Mouse (Mus musculus) limb, embryonic 12.5 days (tissue): ENCODE measurements at regions not wholly inside any gene's neighbourhood (a gene's known extent, or its start where the extent isn't known, plus 50 kb on each side); places are given as distances from the start of the nearest gene placed in this dataset.

Experiments used
- ATAC-seq: fragments of 200-750 bp; cut with Nextera tagmentation; 2 replicates; pipeline ENCODE4 v1.8.0; 2017; ENCODE audit warnings: low read depth, moderate TSS enrichment; ENCODE audit not compliant: insufficient number of reproducible peaks, insufficient read depth, low FRiP score, low TSS enrichment
- H3K27ac ChIP-seq: fragments of 300-500 bp; sonication (generic); 2 replicates; pipeline ENCODE4 v1.5.1; 2016; ENCODE audit warnings: mild to moderate bottlenecking, moderate library complexity
- H3K27me3 ChIP-seq: fragments of 300-500 bp; sonication (generic); 2 replicates; pipeline ENCODE4 v1.6.1; 2016; ENCODE audit warnings: mild to moderate bottlenecking, moderate library complexity
- H3K36me3 ChIP-seq: fragments of 300-500 bp; sonication (generic); 2 replicates; pipeline ENCODE4 v1.6.1; 2016; ENCODE audit warnings: mild to moderate bottlenecking, moderate library complexity
- H3K4me1 ChIP-seq: fragments of 300-500 bp; sonication (generic); replicated peaks from 2 replicates; pipeline ENCODE4 v1.6.1; 2016
- H3K4me2 ChIP-seq: fragments of 300-500 bp; sonication (generic); 2 replicates; pipeline ENCODE4 v1.6.1; 2016; ENCODE audit warnings: mild to moderate bottlenecking, moderate library complexity
- H3K4me3 ChIP-seq: fragments of 300-500 bp; sonication (generic); replicated peaks from 2 replicates; pipeline ENCODE4 v1.5.1; 2016; ENCODE audit warnings: mild to moderate bottlenecking
- H3K9ac ChIP-seq: fragments of 300-500 bp; sonication (generic); replicated peaks from 2 replicates; pipeline ENCODE4 v1.6.1; 2016; ENCODE audit warnings: mild to moderate bottlenecking, moderate library complexity
- H3K9me3 ChIP-seq: fragments of 300-500 bp; sonication (generic); 2 replicates; pipeline ENCODE4 v1.6.1; 2016; ENCODE audit warnings: mild to moderate bottlenecking, moderate library complexity
- WGBS: fragments of 180-500 bp; shearing (Covaris S2); methylation state at CpG from one replicate; pipeline ENCODE4 v1.1.7; 2016; 5-methylcytosine and 5-hydroxymethylcytosine counted together

DNA sequence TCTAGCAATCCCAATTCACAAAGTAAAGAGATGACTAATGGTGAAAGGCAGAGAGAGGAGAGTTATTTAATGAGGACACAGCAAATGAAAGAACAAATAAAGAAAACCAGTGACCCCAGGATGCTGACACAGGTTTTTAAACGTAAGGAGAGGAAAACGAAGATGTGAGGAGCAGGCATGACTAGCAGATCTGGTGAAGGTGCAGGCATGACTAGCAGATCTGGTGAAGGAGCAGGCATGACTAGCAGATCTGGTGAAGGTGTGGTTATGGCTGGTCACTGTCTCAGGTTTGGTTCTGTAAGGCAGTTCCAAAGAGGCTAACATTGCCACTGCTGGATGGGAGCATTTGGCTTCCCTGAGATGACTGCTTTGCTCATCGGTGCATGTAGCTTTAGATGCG is 57.0 kb downstream of the Mbl2 start:
- no peaks in the 10 kb centered on the region for H3K4me1 ChIP-seq

DNA sequence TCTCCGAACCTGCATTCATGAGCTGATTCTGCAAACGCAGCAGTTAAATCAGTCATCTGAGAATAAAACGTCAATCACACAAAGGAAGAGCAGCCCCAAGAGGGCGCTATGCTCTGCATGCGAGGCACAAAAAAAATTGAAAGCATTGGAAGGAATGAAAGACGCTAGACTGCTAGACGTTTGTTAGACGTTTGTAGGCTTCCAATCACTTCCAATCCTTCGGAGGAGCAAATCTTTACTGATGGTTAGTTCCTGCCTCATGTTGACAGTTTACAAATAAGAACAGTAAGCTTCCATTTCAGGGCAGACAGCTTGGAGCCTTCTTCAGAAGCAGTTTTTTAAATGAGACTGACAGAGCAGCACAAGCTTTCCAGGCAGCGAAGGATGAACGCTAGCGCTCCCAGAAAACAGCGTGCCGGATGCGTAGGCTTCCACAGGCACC is 62.5 kb downstream of the Mbl2 start:
- no peak overlapping the region for H3K4me2 ChIP-seq
- WGBS, result 44% methylated on average over 15 of the region's 15 CpGs
- no peak for ATAC-seq

More for the DNA sequence above, 57.0 kb downstream of the Mbl2 start:
- 67% methylated on average over 4 of the region's 4 CpGs for WGBS
- H3K9ac ChIP-seq, result no peak overlapping the region
- H3K27me3 ChIP-seq, result 0 out of 2 replicates have a peak, but pooled peaks cover 7% of the 10 kb centered on the region
- H3K27ac ChIP-seq, result no peak overlapping the region
- no peak overlapping the region for H3K4me2 ChIP-seq
- H3K4me3 ChIP-seq, result no peak overlapping the region
- H3K36me3 ChIP-seq, result no peaks in the 10 kb centered on the region
- no peaks in the 10 kb centered on the region for H3K9me3 ChIP-seq
- no peak for ATAC-seq

GRCm38 (mm10) chr19:30296024-30296423 is 63.3 kb downstream of the Mbl2 start:
- Histone ChIP-seq H3K4me2 (no peak overlapping the region), H3K9ac (no peak overlapping the region), H3K4me3 (no peak overlapping the region), H3K27me3 (peaks cover 5% of the 10 kb centered on the region), H3K9me3 (no peaks in the 10 kb centered on the region), H3K27ac (no peak overlapping the region), H3K4me1 (no peaks in the 10 kb centered on the region), H3K36me3 (no peaks in the 10 kb centered on the region)
- WGBS, result 90% methylated on average over 3 of the region's 3 CpGs
- ATAC-seq, result no peak

More for the DNA sequence above, 62.5 kb downstream of the Mbl2 start:
- peaks cover 5% of the 10 kb centered on the region for H3K27me3 ChIP-seq
- no peak overlapping the region for H3K4me3 ChIP-seq
- H3K9me3 ChIP-seq, result no peaks in the 10 kb centered on the region
- H3K27ac ChIP-seq, result no peak overlapping the region
- no peaks in the 10 kb centered on the region for H3K4me1 ChIP-seq
- H3K36me3 ChIP-seq, result no peaks in the 10 kb centered on the region
- no peak overlapping the region for H3K9ac ChIP-seq

- no peaks in the 10 kb centered on the region for H3K36me3 ChIP-seq
- no peak overlapping the region for H3K27ac ChIP-seq
- H3K4me2 ChIP-seq, result no peak overlapping the region
- WGBS, result 85% methylated on average over 3 of the region's 3 CpGs
- peaks cover 5% of the 10 kb centered on the region for H3K27me3 ChIP-seq
- H3K4me1 ChIP-seq, result no peaks in the 10 kb centered on the region; the same call in 1 of the 2 replicates
- H3K9me3 ChIP-seq, result no peaks in the 10 kb centered on the region
- H3K4me3 ChIP-seq, result no peak overlapping the region
- ATAC-seq, result no peak
- no peak overlapping the region for H3K9ac ChIP-seq
Measured at GRCm38 (mm10) chr19:30299536-30299935, 66.8 kb downstream of the Mbl2 start.

- Histone ChIP-seq H3K27ac (no peak overlapping the region), H3K4me2 (no peak overlapping the region), H3K27me3 (no peaks in the 10 kb centered on the region; the same call in 1 of the 2 replicates), H3K36me3 (no peaks in the 10 kb centered on the region), H3K4me1 (no peaks in the 10 kb centered on the region; the same call in 1 of the 2 replicates), H3K9me3 (no peaks in the 10 kb centered on the region), H3K9ac (no peak overlapping the region), H3K4me3 (no peak overlapping the region)
- 78% methylated on average over 4 of the region's 4 CpGs for WGBS
- ATAC-seq, result no peak
Measured at GRCm38 (mm10) chr19:30302281-30302680, 69.5 kb downstream of the Mbl2 start.

GRCm38 (mm10) chr19:30306379-30306778 is 73.6 kb downstream of the Mbl2 start:
- Histone ChIP-seq H3K27me3 (no peaks in the 10 kb centered on the region), H3K9me3 (no peaks in the 10 kb centered on the region), H3K27ac (no peak overlapping the region), H3K36me3 (no peaks in the 10 kb centered on the region), H3K4me3 (no peak overlapping the region), H3K9ac (no peak overlapping the region), H3K4me1 (no peaks in the 10 kb centered on the region; the same call in 1 of the 2 replicates), H3K4me2 (no peak overlapping the region)
- no peak for ATAC-seq
- 89% methylated on average over 2 of the region's 2 CpGs for WGBS

DNA sequence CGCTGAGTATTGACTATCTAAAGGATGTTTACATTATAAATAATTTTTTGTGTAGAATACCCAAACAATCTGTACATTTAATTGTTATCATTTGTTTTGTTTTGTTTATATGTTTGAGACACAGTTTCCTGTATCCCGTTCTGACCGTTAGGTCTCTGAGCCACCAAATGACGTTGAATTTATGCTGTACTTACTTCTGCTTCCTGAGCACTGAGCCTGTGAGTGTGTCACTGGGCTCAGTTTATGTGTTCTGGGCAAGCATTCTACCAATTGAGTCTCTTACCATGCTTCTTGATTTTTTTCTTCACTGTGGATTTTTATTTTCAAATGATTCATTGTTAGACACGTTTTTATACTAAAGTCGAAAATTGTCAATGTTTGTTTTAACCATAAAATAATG is 74.2 kb downstream of the Mbl2 start:
- no peaks in the 10 kb centered on the region for H3K9me3 ChIP-seq
- no peaks in the 10 kb centered on the region for H3K27me3 ChIP-seq
- H3K27ac ChIP-seq, result no peak overlapping the region
- H3K4me2 ChIP-seq, result no peak overlapping the region
- ATAC-seq, result no peak
- H3K4me1 ChIP-seq, result no peaks in the 10 kb centered on the region; the same call in 1 of the 2 replicates
- 65% methylated on average over 6 of the region's 6 CpGs for WGBS
- H3K4me3 ChIP-seq, result no peak overlapping the region
- H3K36me3 ChIP-seq, result no peaks in the 10 kb centered on the region
- H3K9ac ChIP-seq, result no peak overlapping the region

- H3K9me3 ChIP-seq, result no peaks in the 10 kb centered on the region
- no peaks in the 10 kb centered on the region for H3K27me3 ChIP-seq
- no peak overlapping the region for H3K4me3 ChIP-seq
- H3K27ac ChIP-seq, result no peak overlapping the region
- no peaks in the 10 kb centered on the region for H3K36me3 ChIP-seq
- ATAC-seq, result no peak
- H3K4me1 ChIP-seq, result no peaks in the 10 kb centered on the region
- no peak overlapping the region for H3K4me2 ChIP-seq
- 82% methylated on average over 3 of the region's 3 CpGs for WGBS
- no peak overlapping the region for H3K9ac ChIP-seq
Measured at GRCm38 (mm10) chr19:30317314-30317713, 84.6 kb downstream of the Mbl2 start.

- Histone ChIP-seq H3K4me1 (no peaks in the 10 kb centered on the region), H3K4me3 (no peak overlapping the region), H3K9me3 (no peaks in the 10 kb centered on the region), H3K27me3 (no peaks in the 10 kb centered on the region), H3K4me2 (no peak overlapping the region), H3K36me3 (no peaks in the 10 kb centered on the region), H3K27ac (no peak overlapping the region), H3K9ac (no peak overlapping the region)
- ATAC-seq, result no peak
Measured at GRCm38 (mm10) chr19:30327693-30328092, 95.0 kb downstream of the Mbl2 start.

GRCm38 (mm10) chr19:30328886-30329285 is 96.1 kb downstream of the Mbl2 start:
- no peak overlapping the region for H3K27ac ChIP-seq
- H3K36me3 ChIP-seq, result no peaks in the 10 kb centered on the region
- H3K9ac ChIP-seq, result no peak overlapping the region
- no peak overlapping the region for H3K4me3 ChIP-seq
- no peaks in the 10 kb centered on the region for H3K4me1 ChIP-seq
- H3K9me3 ChIP-seq, result no peaks in the 10 kb centered on the region
- 92% methylated on average over 4 of the region's 4 CpGs for WGBS
- H3K4me2 ChIP-seq, result no peak overlapping the region
- H3K27me3 ChIP-seq, result no peaks in the 10 kb centered on the region
- ATAC-seq, result no peak

DNA sequence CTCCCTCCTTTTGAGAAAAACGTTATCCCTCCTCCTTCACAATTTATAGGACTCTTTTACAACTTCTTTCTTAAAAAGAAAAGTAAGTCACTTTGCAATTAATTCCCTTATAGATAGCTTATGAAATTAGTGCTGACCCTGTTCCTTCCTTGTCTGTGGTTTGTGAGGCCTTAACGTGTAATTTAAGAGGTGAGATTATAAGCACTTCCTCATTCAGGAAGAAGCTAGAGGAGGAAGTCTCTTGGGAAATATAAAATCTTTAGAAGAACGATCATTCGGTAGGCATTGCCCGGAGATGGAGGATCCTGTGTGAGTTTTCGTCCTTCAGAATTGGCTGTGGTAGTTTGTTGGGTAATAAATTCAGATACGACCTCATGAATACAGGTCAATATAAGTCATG is 98.0 kb downstream of the Mbl2 start:
- H3K36me3 ChIP-seq, result no peaks in the 10 kb centered on the region
- H3K4me2 ChIP-seq, result no peak overlapping the region
- no peak overlapping the region for H3K4me3 ChIP-seq
- H3K9ac ChIP-seq, result no peak overlapping the region
- no peaks in the 10 kb centered on the region for H3K9me3 ChIP-seq
- 40% methylated on average over 7 of the region's 7 CpGs for WGBS
- H3K27ac ChIP-seq, result no peak overlapping the region
- H3K4me1 ChIP-seq, result no peaks in the 10 kb centered on the region
- no peaks in the 10 kb centered on the region for H3K27me3 ChIP-seq
- ATAC-seq, result no peak

DNA sequence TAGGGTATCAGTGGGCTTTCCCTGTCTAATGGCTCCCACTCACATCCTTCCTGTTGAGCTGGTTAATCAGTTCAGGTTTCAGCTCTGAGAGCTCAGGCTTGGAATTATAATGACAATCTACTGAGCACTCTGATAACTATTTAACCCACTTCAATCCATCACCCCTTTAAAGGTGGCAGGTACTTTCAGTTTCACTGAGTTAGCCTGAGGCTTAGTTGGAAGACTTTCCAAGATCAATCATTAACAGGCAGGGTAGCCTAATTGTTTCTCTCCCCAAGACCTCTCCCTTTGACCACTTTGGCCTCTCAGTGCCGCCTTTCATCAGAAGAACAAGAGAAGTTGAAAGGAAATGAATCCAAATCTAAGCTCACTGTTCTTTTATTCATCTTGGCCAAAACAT is 99.1 kb downstream of the Mbl2 start:
- Histone ChIP-seq H3K27me3 (no peaks in the 10 kb centered on the region), H3K36me3 (no peaks in the 10 kb centered on the region), H3K27ac (no peak overlapping the region), H3K9ac (no peak overlapping the region), H3K9me3 (no peaks in the 10 kb centered on the region), H3K4me2 (no peak overlapping the region), H3K4me1 (no peaks in the 10 kb centered on the region), H3K4me3 (no peak overlapping the region)
- WGBS, result 43% methylated on average over 1 of the region's 1 CpGs
- no peak for ATAC-seq
